Mouse (Mus musculus) kidney, adult 2 months (tissue): Measurements from ENCODE around the gene H2-T22. TPM values are rescaled to one million over a fixed set of nuclear protein-coding genes. Genes with fewer than 3 reads are reported as not detected.
A peak's percentile ranks its signal among the peaks of the same experiment; 100 is the strongest.
"Not testable (repeated sequence)": the region's sequence is repeated elsewhere in the genome, so short reads cannot be mapped to it uniquely, and the experiment has no call there.

Source experiments
- DNase-seq: peaks from one replicate; pipeline ENCODE4 v3.0.0; 2021
- H3K27ac ChIP-seq: fragments of 200-500 bp; 2 replicates; pipeline ENCODE4 v1.5.1; 2012; ENCODE audit warnings: low read depth, low read length, control low read depth, inconsistent platforms; ENCODE audit not compliant: insufficient read depth
- H3K27me3 ChIP-seq: fragments of 200-500 bp; replicated peaks from 2 replicates; pipeline ENCODE4 v1.6.1; 2012; ENCODE audit warnings: mild to moderate bottlenecking, moderate library complexity, low read length, inconsistent platforms; ENCODE audit not compliant: control insufficient read depth, insufficient read depth
- H3K36me3 ChIP-seq: fragments of 200-500 bp; 2 replicates; pipeline ENCODE4 v1.6.1; 2012; ENCODE audit warnings: mild to moderate bottlenecking, moderate library complexity, low read length, inconsistent platforms; ENCODE audit not compliant: control insufficient read depth, insufficient read depth
- H3K4me1 ChIP-seq: fragments of 200-500 bp; 2 replicates; pipeline ENCODE4 v1.6.1; 2011; ENCODE audit warnings: low read length; ENCODE audit not compliant: control insufficient read depth, insufficient read depth
- H3K4me3 ChIP-seq: fragments of 200-500 bp; 2 replicates; pipeline ENCODE4 v1.5.1; 2011; ENCODE audit warnings: mild to moderate bottlenecking, low read depth, low read length, control low read depth; ENCODE audit not compliant: insufficient read depth
- CTCF ChIP-seq: fragments of 200-500 bp; conservative IDR thresholded peaks from 2 replicates; pipeline ENCODE4 v1.5.1; 2011; ENCODE audit warnings: low read depth, mild to moderate bottlenecking, control low read depth, low read length, moderate library complexity, mixed read lengths; ENCODE audit not compliant: insufficient read depth, insufficient read length
- POLR2A ChIP-seq: fragments of 200-500 bp; IDR thresholded peaks from one replicate; pipeline ENCODE4 v1.6.1; 2011; ENCODE audit warnings: low read depth, low read length, control low read depth
- WGBS: fragments of 180-500 bp; shearing (Covaris S2); methylation state at CpG from one replicate; pipeline ENCODE4 v1.1.7; 2018; 5-methylcytosine and 5-hydroxymethylcytosine counted together
- polyA plus RNA-seq: library from polyadenylated mRNA; depleted of rRNA; stranded (reverse); fragments of >200 nt; gene quantifications from 2 replicates; pipeline ENCODE4 v1.2.3, GENCODE M21; 2012

H2-T22 gene
- polyA plus RNA-seq, 1 experiment: 73.2 TPM

GRCm38 (mm10) chr17:36060829-36061228 is 18.3 kb upstream of the H2-T22 start:
- peak; percentile 91 for DNase-seq
- 14% methylated on average over 2 of the region's 2 CpGs for WGBS
- Histone ChIP-seq H3K27me3 (no peaks in the 10 kb centered on the region), H3K4me1 (peaks cover 6% of the 10 kb centered on the region; the same call in 1 of the 2 replicates), H3K4me3 (no peak overlapping the region), H3K27ac (no peak overlapping the region), H3K36me3 (no peaks in the 10 kb centered on the region)
- TF ChIP-seq POLR2A: no peak
- TF ChIP-seq CTCF: peak; percentile 76

- 32% methylated on average over 1 of the region's 1 CpGs for WGBS
- H3K27me3 ChIP-seq, H3K4me1 ChIP-seq, H3K4me3 ChIP-seq, H3K36me3 ChIP-seq: not testable (repeated sequence)
- peak within 1 kb of the TSS; percentile 56 for H3K27ac ChIP-seq
- peak; percentile 70 for DNase-seq
These were observed 15.8 kb upstream of the H2-T22 start, which contains the start of gene Gm11127 for GRCm38 (mm10) chr17:36058362-36058761. Gene Gm11127 (minus strand): TSS chr17:36058371.

- H3K36me3 ChIP-seq, H3K27me3 ChIP-seq, H3K4me1 ChIP-seq, DNase-seq, H3K4me3 ChIP-seq: not testable (repeated sequence)
- WGBS: 93% methylated on average over 24 of the region's 25 CpGs
- peak overlapping the region; percentile 28 for H3K27ac ChIP-seq
These were observed 15.4 kb upstream of the H2-T22 start for GRCm38 (mm10) chr17:36057927-36058326.

GRCm38 (mm10) chr17:36043286-36043685 is 739 bp upstream of the H2-T22 start:
- H3K27ac ChIP-seq: peak overlapping the region; percentile 92
- WGBS: 55% methylated on average over 3 of the region's 3 CpGs
- H3K36me3 ChIP-seq: no peaks in the 10 kb centered on the region
- TF ChIP-seq POLR2A (no peak), CTCF (no peak)
- DNase-seq: peak; percentile 62
- H3K4me3 ChIP-seq: peak overlapping the region; percentile 68
- H3K4me1 ChIP-seq: peaks cover 5% of the 10 kb centered on the region; the same call in 1 of the 2 replicates
- no peaks in the 10 kb centered on the region for H3K27me3 ChIP-seq

GRCm38 (mm10) chr17:36042055-36042454 is 492 bp downstream of the H2-T22 start:
- H3K27me3 ChIP-seq, DNase-seq, H3K36me3 ChIP-seq, H3K4me1 ChIP-seq: not testable (repeated sequence)
- 2% methylated on average over 19 of the region's 19 CpGs for WGBS
- Histone ChIP-seq H3K4me3 (peak overlapping the region; percentile 62), H3K27ac (peak overlapping the region; percentile 32; the same call in 1 of the 2 replicates)

GRCm38 (mm10) chr17:36040604-36041003 is 1.9 kb downstream of the H2-T22 start:
- H3K4me1 ChIP-seq, H3K27ac ChIP-seq, H3K36me3 ChIP-seq, DNase-seq, H3K27me3 ChIP-seq, H3K4me3 ChIP-seq: not testable (repeated sequence)
- 97% methylated on average over 2 of the region's 2 CpGs for WGBS

- H3K4me3 ChIP-seq, H3K27ac ChIP-seq, H3K36me3 ChIP-seq, H3K27me3 ChIP-seq, DNase-seq, H3K4me1 ChIP-seq: not testable (repeated sequence)
- 85% methylated on average over 13 of the region's 13 CpGs for WGBS
These were observed 6.4 kb downstream of the H2-T22 start for GRCm38 (mm10) chr17:36036126-36036525.

- 28% methylated on average over 3 of the region's 3 CpGs for WGBS
- H3K27ac ChIP-seq: peak overlapping the region; percentile 55; the same call in 1 of the 2 replicates
- H3K4me3 ChIP-seq, H3K36me3 ChIP-seq, H3K4me1 ChIP-seq, H3K27me3 ChIP-seq: not testable (repeated sequence)
- peak; percentile 87 for DNase-seq
- peak; percentile 39 for TF ChIP-seq CTCF
These were observed 7.4 kb downstream of the H2-T22 start for GRCm38 (mm10) chr17:36035010-36035638.

- WGBS: 69% methylated on average over 3 of the region's 3 CpGs
- not testable (repeated sequence) for H3K36me3 ChIP-seq
These were observed 8.0 kb downstream of the H2-T22 start for GRCm38 (mm10) chr17:36034524-36034923.

More at GRCm38 (mm10) chr17:36034524-36034923, 8.0 kb downstream of the H2-T22 start:
- H3K27me3 ChIP-seq, H3K4me1 ChIP-seq, DNase-seq, H3K4me3 ChIP-seq: not testable (repeated sequence)
- H3K27ac ChIP-seq: peak overlapping the region; percentile 55; the same call in 1 of the 2 replicates
